Mouse (Mus musculus): ENCODE measurements around the gene Olfr473.
"Not testable (repeated sequence)": the region's sequence is repeated elsewhere in the genome, so short reads cannot be mapped to it uniquely, and the experiment has no call there.

The Olfr473 gene

DNA sequence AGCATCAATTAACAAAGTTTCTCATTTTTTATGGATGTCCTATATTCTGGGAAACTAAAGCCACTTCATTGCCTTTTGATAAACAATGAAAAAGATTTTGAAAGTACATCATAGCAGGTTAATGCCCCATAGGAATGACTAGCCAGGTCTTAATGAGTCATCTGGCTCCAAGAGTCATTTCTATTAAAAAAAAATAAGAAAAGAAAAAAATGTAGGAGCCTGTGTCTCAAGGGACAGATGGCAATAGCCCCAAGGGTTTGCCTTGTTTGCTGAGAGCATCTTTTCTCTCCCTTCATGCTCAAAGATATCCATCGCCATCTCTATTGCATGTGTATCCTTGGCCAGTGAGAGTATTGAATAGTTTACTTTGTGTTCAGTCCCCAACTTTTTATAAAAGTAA lies at the start of gene Olfr473:
Olfr473 (plus strand) TSS at position 301 of the 400 bp plus-strand sequence.
- DNase-seq (ENCODE audit: low read depth in 2 of 2, low spot score in 2 of 2) = no peak

DNA sequence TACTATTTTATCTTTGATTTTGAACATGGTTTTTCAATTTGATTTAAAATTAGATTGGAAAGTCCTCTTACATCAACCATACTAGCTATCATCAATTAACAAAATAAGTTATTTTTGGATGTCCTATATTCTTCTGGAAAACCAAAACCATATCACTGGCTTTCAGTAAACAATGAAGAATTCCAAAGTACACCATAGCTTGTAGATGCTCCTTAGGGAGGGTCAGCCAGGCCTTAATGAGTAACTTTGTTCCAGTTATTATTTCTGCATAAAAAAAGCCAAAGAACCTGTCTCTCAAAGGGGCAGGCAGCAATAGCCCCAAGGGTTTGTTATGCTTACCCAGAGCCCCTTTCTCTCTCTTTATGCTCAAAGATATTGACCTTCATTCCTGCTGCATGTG lies 32.6 kb upstream of the Olfr473 start, which contains the start of gene Olfr472:
Olfr472 (plus strand) TSS at position 301 of the 400 bp plus-strand sequence.
- DNase-seq (ENCODE audit: low read depth in 2 of 2, low spot score in 2 of 2) = no peak

DNA sequence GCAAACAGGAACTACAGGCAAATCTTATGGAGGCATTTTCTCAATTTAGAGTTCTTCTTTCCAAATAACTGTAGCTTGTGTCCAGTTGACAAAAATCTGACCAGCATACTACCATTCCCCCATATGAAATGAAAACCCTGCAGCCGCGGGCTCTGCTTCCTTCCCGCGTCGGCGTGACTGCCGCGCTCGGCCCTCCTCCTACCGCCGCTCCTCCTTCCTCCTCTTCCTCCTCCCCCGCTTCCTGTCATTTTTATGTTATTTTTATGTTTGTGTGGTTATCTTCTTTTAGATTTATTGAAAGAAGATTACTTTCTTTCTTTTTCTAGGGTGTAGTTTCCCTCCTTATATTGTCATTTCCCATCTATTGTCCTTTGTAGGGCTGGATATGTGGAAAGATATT lies 22.3 kb downstream of the Olfr473 start:
- not testable (repeated sequence) for DNase-seq (ENCODE audit: low read depth in 2 of 2, low spot score in 2 of 2)

DNA sequence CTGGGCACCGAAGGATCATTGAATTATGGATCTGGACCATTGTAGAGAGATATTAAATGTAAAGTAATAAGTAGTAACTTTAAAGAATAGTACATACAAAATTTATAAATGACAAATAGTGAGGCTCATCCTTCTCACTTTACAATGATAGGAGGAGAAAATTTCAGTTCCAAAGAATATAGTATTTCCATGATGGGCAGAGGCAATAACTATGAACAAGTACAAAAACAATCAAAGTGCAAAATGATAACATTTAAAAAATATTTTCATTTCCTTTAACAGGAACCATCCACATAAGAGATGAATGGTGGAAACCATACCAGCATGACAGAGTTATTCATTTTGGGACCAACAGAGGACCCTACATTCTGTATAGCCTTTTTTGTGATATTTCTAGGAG lies 24.1 kb downstream of the Olfr473 start, which contains the start of gene Olfr474:
Olfr474 (plus strand) TSS at position 301 of the 400 bp plus-strand sequence.
- DNase-seq (ENCODE audit: low read depth in 2 of 2, low spot score in 2 of 2) = no peak

DNA sequence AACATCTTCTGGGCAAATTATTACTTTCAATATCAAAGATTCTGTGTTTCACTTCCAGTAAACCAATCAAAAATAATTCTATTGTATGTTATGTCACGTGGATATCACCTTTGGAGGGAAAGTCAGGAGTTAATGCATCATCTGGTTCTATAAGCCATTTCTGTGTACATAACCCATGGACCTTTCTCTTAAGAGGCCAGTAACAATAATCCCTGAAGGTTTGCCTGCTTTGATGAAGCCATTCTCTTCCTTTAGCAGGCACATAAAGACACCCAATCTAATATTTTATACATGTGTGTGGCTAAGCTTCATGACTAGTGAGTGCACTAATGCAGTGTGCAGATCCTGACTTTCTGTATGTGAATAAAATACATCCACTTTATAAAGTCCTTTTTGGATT lies 34.3 kb downstream of the Olfr473 start, which contains the start of gene Olfr476:
Olfr476 (plus strand) TSS at position 301 of the 400 bp plus-strand sequence.
- no peak for DNase-seq (ENCODE audit: low read depth in 2 of 2, low spot score in 2 of 2)

All from CD8-positive naive resting alpha-beta T cell, adult 2 months (primary cell).